Mouse (Mus musculus) myocyte (in vitro differentiated cells): ENCODE measurements around the gene A130010J15Rik.

Source experiments
- POLR2A ChIP-seq: IDR thresholded peaks from one replicate; pipeline ENCODE4 v1.6.1; 2011; ENCODE audit warnings: low read depth, mild to moderate bottlenecking, control low read depth, moderate library complexity; ENCODE audit not compliant: insufficient read length
- TCF3 ChIP-seq: IDR thresholded peaks from one replicate; pipeline ENCODE4 v1.6.1; 2011; ENCODE audit warnings: low read depth, control low read depth; ENCODE audit not compliant: insufficient read length

GRCm38 (mm10) chr1:193130839-193131238 is 37.0 kb upstream of the A130010J15Rik start:
- TF ChIP-seq POLR2A (no peak), TCF3 (no peak)
